Mouse (Mus musculus): ENCODE data around the gene Cep72. TPM values are rescaled to one million over a fixed set of nuclear protein-coding genes. Genes with fewer than 3 reads are reported as not detected.

Gene Cep72
- polyA plus RNA-seq, 1 experiment from 2014 or later, result 8.7 TPM

- no peak overlapping the region for H3K4me3 ChIP-seq (replicated peaks; ENCODE audit: low read depth, low read length)
- WGBS, result 83% methylated on average over 5 of the region's 5 CpGs
- no peak overlapping the region for H3K27ac ChIP-seq
Measured at GRCm38 (mm10) chr13:73991267-73991666, 70.8 kb downstream of the Cep72 start.

DNA sequence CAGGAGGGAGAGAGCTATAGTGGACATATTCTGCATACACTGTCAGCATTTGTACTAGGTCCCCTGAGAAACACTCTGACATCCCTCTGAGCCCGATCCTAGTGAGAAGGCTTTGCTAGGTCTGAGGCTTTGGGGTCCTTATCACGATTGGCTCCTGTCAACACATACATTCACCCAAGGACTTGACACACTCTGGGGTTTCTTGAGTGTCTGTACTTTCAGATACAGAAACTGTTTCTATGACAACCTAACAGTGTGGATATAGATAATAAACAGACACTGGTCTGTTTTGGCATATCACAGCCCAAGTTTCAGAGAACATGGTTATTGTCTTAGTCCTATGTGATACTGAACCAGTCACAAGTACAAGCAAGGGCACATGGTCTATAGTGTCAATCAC lies 71.3 kb downstream of the Cep72 start:
- 70% methylated on average over 2 of the region's 2 CpGs for WGBS
- H3K4me3 ChIP-seq (replicated peaks; ENCODE audit: low read depth, low read length), result no peak overlapping the region
- no peak overlapping the region for H3K27ac ChIP-seq
- no peak for DNase-seq (ENCODE audit: low spot score)
- no peak overlapping the region for H3K9ac ChIP-seq (ENCODE audit: low read depth, low read length)
- H3K36me3 ChIP-seq (ENCODE audit: insufficient read depth, low read length), result no peaks in the 10 kb centered on the region
- TF ChIP-seq CTCF (IDR thresholded peaks at IDR 0.05; ENCODE audit: low read depth), result no peak
- H3K4me2 ChIP-seq (ENCODE audit: low read length), result no peak overlapping the region
- no peaks in the 10 kb centered on the region for H3K27me3 ChIP-seq (ENCODE audit: insufficient read depth, low read length)
- H3K9me3 ChIP-seq (replicated peaks; ENCODE audit: low read length), result no peaks in the 10 kb centered on the region
- H3K4me1 ChIP-seq (replicated peaks; ENCODE audit: insufficient read depth, low read length), result no peaks in the 10 kb centered on the region
- ATAC-seq (replicated peaks; ENCODE audit: low FRiP score, low read depth), result no peak

More at GRCm38 (mm10) chr13:73991267-73991666, 70.8 kb downstream of the Cep72 start:
- Histone ChIP-seq H3K4me2 (ENCODE audit: low read length) (no peak overlapping the region), H3K36me3 (ENCODE audit: insufficient read depth, low read length) (no peaks in the 10 kb centered on the region), H3K27me3 (ENCODE audit: insufficient read depth, low read length) (no peaks in the 10 kb centered on the region), H3K4me1 (replicated peaks; ENCODE audit: insufficient read depth, low read length) (no peaks in the 10 kb centered on the region), H3K9ac (ENCODE audit: low read depth, low read length) (no peak overlapping the region), H3K9me3 (replicated peaks; ENCODE audit: low read length) (no peaks in the 10 kb centered on the region)
- TF ChIP-seq CTCF (IDR thresholded peaks at IDR 0.05; ENCODE audit: low read depth), result no peak
- ATAC-seq (replicated peaks; ENCODE audit: low FRiP score, low read depth) (no peak), DNase-seq (ENCODE audit: low spot score) (no peak)

DNA sequence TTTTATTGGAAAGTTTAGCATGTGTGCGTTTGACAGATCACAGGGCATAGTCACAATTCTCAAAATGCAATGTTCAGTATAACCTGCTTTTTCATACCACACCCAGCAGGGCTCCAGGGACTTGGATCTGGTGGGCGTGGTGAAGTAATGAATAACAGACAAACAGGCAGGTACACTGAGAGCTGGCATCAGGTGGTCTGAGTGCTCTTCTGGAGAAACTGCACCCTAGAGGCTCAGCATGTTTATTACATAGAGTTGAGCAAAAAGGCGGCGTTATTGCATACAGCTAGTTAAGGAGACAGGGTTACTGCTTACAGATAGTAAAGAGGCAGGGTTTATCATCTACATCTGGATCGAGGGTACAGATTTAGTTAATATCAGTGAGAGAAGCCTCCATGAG lies 71.8 kb downstream of the Cep72 start:
- Histone ChIP-seq H3K27me3 (ENCODE audit: insufficient read depth, low read length) (no peaks in the 10 kb centered on the region), H3K4me3 (replicated peaks; ENCODE audit: low read depth, low read length) (no peak overlapping the region), H3K9ac (ENCODE audit: low read depth, low read length) (no peak overlapping the region), H3K27ac (no peak overlapping the region), H3K9me3 (replicated peaks; ENCODE audit: low read length) (no peaks in the 10 kb centered on the region), H3K36me3 (ENCODE audit: insufficient read depth, low read length) (no peaks in the 10 kb centered on the region), H3K4me1 (replicated peaks; ENCODE audit: insufficient read depth, low read length) (no peaks in the 10 kb centered on the region), H3K4me2 (ENCODE audit: low read length) (no peak overlapping the region)
- TF ChIP-seq CTCF (IDR thresholded peaks at IDR 0.05; ENCODE audit: low read depth), result 0 out of 2 replicates have a peak, but pooled peaks have one; percentile 13
- DNase-seq (ENCODE audit: low spot score) (no peak), ATAC-seq (replicated peaks; ENCODE audit: low FRiP score, low read depth) (no peak)
- WGBS, result 78% methylated on average over 5 of the region's 5 CpGs

Other genes with a start within 250 kb of the Cep72 start
- gene Nkd2, start 214.7 kb downstream of the Cep72 start, polyA plus RNA-seq (2015; fragmentation: Nextera tagmentation; extraction: Ambion mirVana), result 8.9 and 10.1 TPM in 2 replicates
- gene Trip13, start 124.5 kb downstream of the Cep72 start, polyA plus RNA-seq (2015; fragmentation: Nextera tagmentation; extraction: Ambion mirVana), result 19.1 and 21.9 TPM in 2 replicates
- 35.5 and 39.0 TPM in 2 replicates for gene Brd9, start 124.5 kb downstream of the Cep72 start, polyA plus RNA-seq (2015; fragmentation: Nextera tagmentation; extraction: Ambion mirVana)
- not detected in 2 replicates for gene Zdhhc11, start 98.4 kb downstream of the Cep72 start, polyA plus RNA-seq (2015; fragmentation: Nextera tagmentation; extraction: Ambion mirVana)
- gene Tppp, start 52.9 kb downstream of the Cep72 start, polyA plus RNA-seq (2015; fragmentation: Nextera tagmentation; extraction: Ambion mirVana), result 0.42 and 0.56 TPM in 2 replicates
- 10.3 and 10.8 TPM in 2 replicates for gene Slc9a3, start 59.2 kb upstream of the Cep72 start, polyA plus RNA-seq (2015; fragmentation: Nextera tagmentation; extraction: Ambion mirVana)
- 59.2 and 61.2 TPM in 2 replicates for gene Exoc3, start 146.4 kb upstream of the Cep72 start, polyA plus RNA-seq (2015; fragmentation: Nextera tagmentation; extraction: Ambion mirVana)
- 0.45 and 0.46 TPM in 2 replicates for gene Ahrr, start 230.0 kb upstream of the Cep72 start, polyA plus RNA-seq (2015; fragmentation: Nextera tagmentation; extraction: Ambion mirVana)